Mouse (Mus musculus) layer of hippocampus, adult 18-20 months (tissue): Measurements from ENCODE around the gene Pfkfb3. TPM values are rescaled to one million over a fixed set of nuclear protein-coding genes. Genes with fewer than 3 reads are reported as not detected.

Source experiments
- DNase-seq, 2 experiments: peaks; one replicate each; pipeline ENCODE4 v3.0.0; 2022; ENCODE audit warnings: low spot score in 2 of 2
- long read RNA-seq: library from polyadenylated mRNA; stranded (forward); transcript quantifications from one replicate; pipeline ENCODE4 v2.0.0, GENCODE M21; 2021
- total RNA-seq, 2 experiments: library from RNA; stranded (reverse); gene quantifications; 2 replicates each; pipeline ENCODE4 v1.2.3; 2021

Pfkfb3 gene
- 10 to 100 TPM; 40.0 to 41.4 TPM for total RNA-seq
- long read RNA-seq, full-length matches to known transcripts = 5 of 6 reads
- long read RNA-seq, partial matches to known transcripts = 0 of 6 reads
- long read RNA-seq, other reads (novel, unspliced or antisense) = 1 of 6 reads

- DNase-seq = peak; percentile 44 to 70
Observed at GRCm38 (mm10) chr2:11553471-11554400, at the start of gene Pfkfb3. Pfkfb3 (minus strand) TSS chr2:11554077.

GRCm38 (mm10) chr2:11602506-11603489 is 48.9 kb upstream of the Pfkfb3 start:
- DNase-seq = peak; percentile 91 to 96

- DNase-seq = no peak
Observed at GRCm38 (mm10) chr2:11601795-11602194, 47.9 kb upstream of the Pfkfb3 start.

- DNase-seq = no peak
Observed at GRCm38 (mm10) chr2:11597906-11598305, 44.0 kb upstream of the Pfkfb3 start.

GRCm38 (mm10) chr2:11596690-11597089 is 42.8 kb upstream of the Pfkfb3 start:
- DNase-seq = no peak

GRCm38 (mm10) chr2:11587996-11588395 is 34.1 kb upstream of the Pfkfb3 start:
- no peak for DNase-seq

- DNase-seq = no peak
Observed at GRCm38 (mm10) chr2:11579399-11579798, 25.5 kb upstream of the Pfkfb3 start.

- DNase-seq = no peak
Observed at GRCm38 (mm10) chr2:11578187-11578586, 24.3 kb upstream of the Pfkfb3 start.

- DNase-seq = no peak
Observed at GRCm38 (mm10) chr2:11573684-11574083, 19.8 kb upstream of the Pfkfb3 start.

GRCm38 (mm10) chr2:11571004-11571535 is 17.2 kb upstream of the Pfkfb3 start:
- DNase-seq = no peak

- no peak for DNase-seq
Observed at GRCm38 (mm10) chr2:11568471-11568870, 14.6 kb upstream of the Pfkfb3 start.

GRCm38 (mm10) chr2:11567781-11568362 is 14.0 kb upstream of the Pfkfb3 start:
- DNase-seq = peak in 1 of 2 experiments; percentile 33

GRCm38 (mm10) chr2:11566898-11567297 is 13.0 kb upstream of the Pfkfb3 start:
- DNase-seq = no peak

GRCm38 (mm10) chr2:11566241-11566640 is 12.4 kb upstream of the Pfkfb3 start:
- no peak for DNase-seq

GRCm38 (mm10) chr2:11564768-11565167 is 10.9 kb upstream of the Pfkfb3 start:
- no peak for DNase-seq

GRCm38 (mm10) chr2:11563256-11563655 is 9.4 kb upstream of the Pfkfb3 start:
- DNase-seq = no peak

GRCm38 (mm10) chr2:11558654-11559053 is 4.8 kb upstream of the Pfkfb3 start:
- peak; percentile 28 to 61 for DNase-seq

GRCm38 (mm10) chr2:11557244-11557643 is 3.4 kb upstream of the Pfkfb3 start:
- no peak for DNase-seq

GRCm38 (mm10) chr2:11555316-11555715 is 1.4 kb upstream of the Pfkfb3 start:
- no peak for DNase-seq

GRCm38 (mm10) chr2:11552966-11553451 is 868 bp downstream of the Pfkfb3 start:
- no peak for DNase-seq
